Mouse (Mus musculus) lung, postnatal 0 days (tissue): ENCODE data around the gene Dnm3.
A peak's percentile ranks its signal among the peaks of the same experiment; 100 is the strongest.

Experiments used
- CTCF ChIP-seq: IDR thresholded peaks from 2 replicates; pipeline ENCODE4 v1.5.1; 2016; ENCODE audit warnings: antibody characterized with exemption, mild to moderate bottlenecking
- EP300 ChIP-seq: IDR thresholded peaks from 2 replicates; pipeline ENCODE4 v1.6.1; 2016; ENCODE audit warnings: antibody characterized with exemption, mild to moderate bottlenecking, control low read depth

GRCm38 (mm10) chr1:162075416-162075815, 402.4 kb downstream of the Dnm3 start:
- TF ChIP-seq CTCF (peak; percentile 57), EP300 (no peak)
